Mouse (Mus musculus): ENCODE measurements around the gene Adam33.

- TF ChIP-seq CTCF (IDR thresholded peaks at IDR 0.05; ENCODE audit: low read depth) (no peak), EP300 (IDR thresholded peaks at IDR 0.05; ENCODE audit: low read depth) (no peak)
Observed at GRCm38 (mm10) chr2:131060784-131061183, 2.8 kb downstream of the Adam33 start.
